Mouse (Mus musculus) intestine, embryonic 14.5 days (tissue): ENCODE results near the gene Nat8f3. TPM values are rescaled to one million over a fixed set of nuclear protein-coding genes. Genes with fewer than 3 reads are reported as not detected.
"Not testable (repeated sequence)": the region's sequence is repeated elsewhere in the genome, so short reads cannot be mapped to it uniquely, and the experiment has no call there.

Source experiments
- ATAC-seq: fragments of 200-750 bp; cut with Nextera tagmentation; replicated peaks from 2 replicates; pipeline ENCODE4 v1.8.0; 2017; ENCODE audit warnings: low read depth, moderate number of reproducible peaks, moderate TSS enrichment, moderate library complexity; ENCODE audit not compliant: low FRiP score, low TSS enrichment
- DNase-seq: peaks from one replicate; pipeline ENCODE4 v3.0.0-alpha.2; 2018; ENCODE audit warnings: low spot score
- H3K27ac ChIP-seq: fragments of 300-500 bp; sonication (generic); 2 replicates; pipeline ENCODE4 v1.5.1; 2014; ENCODE audit warnings: low read depth, mild to moderate bottlenecking, control low read depth
- H3K27me3 ChIP-seq: fragments of 300-500 bp; sonication (generic); replicated peaks from 2 replicates; pipeline ENCODE4 v1.6.1; 2014; ENCODE audit warnings: low read length, control low read depth; ENCODE audit not compliant: control insufficient read depth, insufficient read depth
- H3K36me3 ChIP-seq: fragments of 300-500 bp; sonication (generic); 2 replicates; pipeline ENCODE4 v1.6.1; 2014; ENCODE audit warnings: low read length, control low read depth; ENCODE audit not compliant: control insufficient read depth, insufficient read depth
- H3K4me1 ChIP-seq: fragments of 300-500 bp; sonication (generic); replicated peaks from 2 replicates; pipeline ENCODE4 v1.6.1; 2014; ENCODE audit warnings: low read length, control low read depth, mixed read lengths; ENCODE audit not compliant: control insufficient read depth, insufficient read depth
- H3K4me2 ChIP-seq: fragments of 300-500 bp; sonication (generic); 2 replicates; pipeline ENCODE4 v1.6.1; 2014; ENCODE audit warnings: low read length
- H3K4me3 ChIP-seq: fragments of 300-500 bp; sonication (generic); 2 replicates; pipeline ENCODE4 v1.5.1; 2014; ENCODE audit warnings: low read depth, low read length, control low read depth, mixed read lengths
- H3K9ac ChIP-seq: fragments of 300-500 bp; sonication (generic); 2 replicates; pipeline ENCODE4 v1.6.1; 2014; ENCODE audit warnings: mild to moderate bottlenecking, low read length
- H3K9me3 ChIP-seq: fragments of 300-500 bp; sonication (generic); 2 replicates; pipeline ENCODE4 v1.6.1; 2016; ENCODE audit warnings: low read length, control low read depth; ENCODE audit not compliant: control insufficient read depth
- WGBS: fragments of 180-500 bp; shearing (Covaris S2); extraction: QIAGEN DNeasy Blood & Tissue Kit; methylation state at CpG from one replicate; pipeline ENCODE4 v1.1.7; 2014; 5-methylcytosine and 5-hydroxymethylcytosine counted together
- polyA plus RNA-seq: library from polyadenylated mRNA; unstranded; fragments of >200 nt; fragmentation: Nextera tagmentation; extraction: Ambion mirVana; gene quantifications from 2 replicates; pipeline ENCODE4 v1.2.1, GENCODE M21; 2014

Gene Nat8f3
- 0.11 and 0.15 TPM in 2 replicates for polyA plus RNA-seq

- H3K9ac ChIP-seq, H3K4me3 ChIP-seq, H3K27me3 ChIP-seq, ATAC-seq, H3K27ac ChIP-seq, H3K4me2 ChIP-seq, DNase-seq, H3K9me3 ChIP-seq, H3K4me1 ChIP-seq, H3K36me3 ChIP-seq: not testable (repeated sequence)
- WGBS, result 61% methylated on average over 12 of the region's 13 CpGs
Observed at GRCm38 (mm10) chr6:85765532-85765931, at the start of gene Nat8f3. Nat8f3 (minus strand) TSS chr6:85765754.

GRCm38 (mm10) chr6:85813339-85813738, 47.8 kb upstream of the Nat8f3 start:
- no peak overlapping the region for H3K4me3 ChIP-seq
- no peaks in the 10 kb centered on the region for H3K4me1 ChIP-seq
- H3K9me3 ChIP-seq, result no peaks in the 10 kb centered on the region
- no peak for ATAC-seq
- DNase-seq, result no peak
- WGBS, result 79% methylated on average over 2 of the region's 2 CpGs
- H3K36me3 ChIP-seq, result no peaks in the 10 kb centered on the region
- no peaks in the 10 kb centered on the region for H3K27me3 ChIP-seq
- no peak overlapping the region for H3K9ac ChIP-seq
- H3K4me2 ChIP-seq, result no peak overlapping the region
- H3K27ac ChIP-seq, result no peak overlapping the region

- not testable (repeated sequence) for H3K9me3 ChIP-seq, H3K27me3 ChIP-seq, H3K36me3 ChIP-seq, H3K27ac ChIP-seq, ATAC-seq, H3K9ac ChIP-seq, H3K4me2 ChIP-seq, H3K4me3 ChIP-seq, H3K4me1 ChIP-seq, DNase-seq
- 63% methylated on average over 2 of the region's 3 CpGs for WGBS
Observed at GRCm38 (mm10) chr6:85810942-85811537, 45.5 kb upstream of the Nat8f3 start.

GRCm38 (mm10) chr6:85810514-85810913, 45.0 kb upstream of the Nat8f3 start:
- H3K9me3 ChIP-seq, H3K27ac ChIP-seq, DNase-seq, H3K27me3 ChIP-seq, H3K36me3 ChIP-seq, H3K4me2 ChIP-seq, ATAC-seq, H3K4me1 ChIP-seq, H3K9ac ChIP-seq, H3K4me3 ChIP-seq: not testable (repeated sequence)
- WGBS, result 89% methylated on average over 2 of the region's 3 CpGs

- not testable (repeated sequence) for ATAC-seq, H3K4me2 ChIP-seq, H3K9ac ChIP-seq, H3K4me1 ChIP-seq, DNase-seq, H3K36me3 ChIP-seq, H3K9me3 ChIP-seq, H3K27me3 ChIP-seq, H3K4me3 ChIP-seq, H3K27ac ChIP-seq
- 76% methylated on average over 2 of the region's 3 CpGs for WGBS
Observed at GRCm38 (mm10) chr6:85809784-85810183, 44.2 kb upstream of the Nat8f3 start.

- H3K9me3 ChIP-seq, ATAC-seq, DNase-seq, H3K36me3 ChIP-seq, H3K27me3 ChIP-seq, H3K9ac ChIP-seq, H3K27ac ChIP-seq, H3K4me2 ChIP-seq, H3K4me3 ChIP-seq, H3K4me1 ChIP-seq: not testable (repeated sequence)
- 67% methylated on average over 5 of the region's 5 CpGs for WGBS
Observed at GRCm38 (mm10) chr6:85803180-85803579, 37.6 kb upstream of the Nat8f3 start.

GRCm38 (mm10) chr6:85763127-85764070, 2.2 kb downstream of the Nat8f3 start:
- H3K27me3 ChIP-seq, H3K9ac ChIP-seq, H3K27ac ChIP-seq, H3K4me3 ChIP-seq, H3K4me2 ChIP-seq, H3K4me1 ChIP-seq, DNase-seq, ATAC-seq, H3K9me3 ChIP-seq, H3K36me3 ChIP-seq: not testable (repeated sequence)
- WGBS, result 70% methylated on average over 5 of the region's 6 CpGs

GRCm38 (mm10) chr6:85762678-85763077, 2.9 kb downstream of the Nat8f3 start:
- 87% methylated on average over 1 of the region's 2 CpGs for WGBS
- H3K9me3 ChIP-seq, H3K4me3 ChIP-seq, ATAC-seq, H3K9ac ChIP-seq, H3K27me3 ChIP-seq, H3K36me3 ChIP-seq, DNase-seq, H3K4me2 ChIP-seq, H3K4me1 ChIP-seq, H3K27ac ChIP-seq: not testable (repeated sequence)
